Comparison of ENCODE assay signal across 10 mouse cellular contexts in genomic region chr3:149074658-149075487, GRCm38 (mm10).
DNase-seq lines count a peak whose midpoint lies in the region; ATAC-seq and TF ChIP-seq lines count a peak whose summit lies in the region.
"Had no signal": no experiment of that assay in that cellular context is flagged by ENCODE, and none has a peak within 500 bp of the region (broad histone marks: within the 10 kb centered on the region; RNA-seq: fewer than 3 reads in every experiment).

No protein-coding gene starts in this region.

- H3K4me1 ChIP-seq in hindbrain, postnatal 0 days (ENCODE audit: insufficient read depth, low read length), result peaks cover 7% of the 10 kb centered on the region
- H3K4me1 ChIP-seq in lung, postnatal 0 days (ENCODE audit: insufficient read depth, low read depth, low read length), result 0 out of 2 replicates have a peak, but pooled peaks cover 2% of the 10 kb centered on the region
- H3K4me1 ChIP-seq in heart, embryonic 10.5 days, result peaks cover 8% of the 10 kb centered on the region

- no peaks in the 10 kb centered on the region for H3K27me3 ChIP-seq in hindbrain, postnatal 0 days (ENCODE audit: insufficient read depth, low read length)
- no peaks in the 10 kb centered on the region for H3K27me3 ChIP-seq in lung, postnatal 0 days (replicated peaks; ENCODE audit: insufficient read depth, low read length)
- no peaks in the 10 kb centered on the region for H3K27me3 ChIP-seq in heart, embryonic 10.5 days (ENCODE audit: insufficient read depth, poor library complexity, severe bottlenecking)

- H3K4me3 ChIP-seq in hindbrain, postnatal 0 days (ENCODE audit: low read length), result peak overlapping the region; percentile 13
- H3K4me3 ChIP-seq in lung, postnatal 0 days (ENCODE audit: low read depth, low read length), result no peak overlapping the region
- no peak overlapping the region for H3K4me3 ChIP-seq in heart, embryonic 10.5 days

- no peak overlapping the region for H3K9ac ChIP-seq in hindbrain, postnatal 0 days (replicated peaks; ENCODE audit: low read length)
- no peak overlapping the region for H3K9ac ChIP-seq in lung, postnatal 0 days (replicated peaks; ENCODE audit: low read depth)
- H3K9ac ChIP-seq: liver, embryonic 14.5 days had no signal

- ATAC-seq in frontal cortex, adult (ENCODE audit: low TSS enrichment), result peak; percentile 48
- ATAC-seq in hindbrain, postnatal 0 days, result peak; percentile 29; the same call in 1 of the 2 replicates
- no peak for ATAC-seq in lung, postnatal 0 days
- ATAC-seq in activated CD4-positive, CD25-positive, alpha-beta regulatory T cell, adult 4 months, result no peak

- H3K4me2 ChIP-seq in hindbrain, postnatal 0 days (ENCODE audit: low read depth, low read length), result peak overlapping the region; percentile 53
- H3K4me2 ChIP-seq in lung, postnatal 0 days (replicated peaks; ENCODE audit: low read depth, low read length), result peak overlapping the region; percentile 11; the same call in 1 of the 2 replicates

- H3K36me3 ChIP-seq in hindbrain, postnatal 0 days (ENCODE audit: insufficient read depth, low read length), result no peaks in the 10 kb centered on the region
- H3K36me3 ChIP-seq in lung, postnatal 0 days (ENCODE audit: insufficient read depth, low read length), result no peaks in the 10 kb centered on the region
- no peaks in the 10 kb centered on the region for H3K36me3 ChIP-seq in heart, embryonic 10.5 days

- 28% methylated on average over 27 of the region's 27 CpGs for whole genome bisulfite sequencing in hindbrain, postnatal 0 days
- WGBS in lung, postnatal 0 days, result 54% methylated on average over 27 of the region's 27 CpGs
- WGBS in heart, embryonic 10.5 days, result 78% methylated on average over 27 of the region's 27 CpGs

- DNase-seq in frontal cortex, postnatal 25 days (ENCODE audit: low spot score in 2 of 2), result no peak
- DNase-seq in cerebellum, postnatal 36 days, result peak; percentile 29 to 40
- peak; percentile 38 for DNase-seq in hindbrain, postnatal 0 days (ENCODE audit: low spot score)
- DNase-seq in lung, postnatal 0 days (ENCODE audit: low spot score), result no peak
- DNase-seq in testis, postnatal 10 days (ENCODE audit: low spot score), result no peak
- no peak for DNase-seq in heart, embryonic 10.5 days (ENCODE audit: low spot score)
- DNase-seq: right cerebral cortex, postnatal 14 days had no signal

- TF ChIP-seq EP300 in lung, postnatal 0 days (IDR thresholded peaks at IDR 0.05), result peak; percentile 43; the same call in 1 of the 2 replicates

- H3K9me3 ChIP-seq in hindbrain, postnatal 0 days (ENCODE audit: low read length), result no peaks in the 10 kb centered on the region
- H3K9me3 ChIP-seq in lung, postnatal 0 days (ENCODE audit: low read length), result no peaks in the 10 kb centered on the region
- no peaks in the 10 kb centered on the region for H3K9me3 ChIP-seq in heart, embryonic 10.5 days

- no peak overlapping the region for H3K27ac ChIP-seq in hindbrain, postnatal 0 days
- H3K27ac ChIP-seq in lung, postnatal 0 days (ENCODE audit: low read length), result no peak overlapping the region
- H3K27ac ChIP-seq in heart, embryonic 10.5 days, result no peak overlapping the region
- H3K27ac ChIP-seq: liver, embryonic 14.5 days had no signal

- no peak for TF ChIP-seq CTCF in hindbrain, postnatal 0 days (IDR thresholded peaks at IDR 0.05; ENCODE audit: low read depth)
- TF ChIP-seq CTCF in lung, postnatal 0 days (IDR thresholded peaks at IDR 0.05), result no peak

Comparison
In these comparisons a context has a peak if more than half of its experiments do, and no peak if none do; other contexts are left out.
1. ATAC-seq: peak in frontal cortex, adult (single experiment) and hindbrain, postnatal 0 days (single experiment); none in lung, postnatal 0 days (single experiment) and activated CD4-positive, CD25-positive, alpha-beta regulatory T cell, adult 4 months (single experiment).
2. DNase-seq: peak in cerebellum, postnatal 36 days (2 of 2) and hindbrain, postnatal 0 days (single experiment); none in frontal cortex, postnatal 25 days (0 of 2), lung, postnatal 0 days (single experiment), testis, postnatal 10 days (single experiment) and heart, embryonic 10.5 days (single experiment).